Mouse (Mus musculus) hindbrain, postnatal 0 days (tissue): ENCODE measurements around the gene Rpf1. TPM values are rescaled to one million over a fixed set of nuclear protein-coding genes. Genes with fewer than 3 reads are reported as not detected.

Experiments
- ATAC-seq: fragments of 200-750 bp; cut with Nextera tagmentation; 2 replicates; pipeline ENCODE4 v1.8.0; 2017; ENCODE audit warnings: mild to moderate bottlenecking, moderate TSS enrichment, moderate library complexity
- DNase-seq: peaks from one replicate; pipeline ENCODE4 v3.0.0-alpha.2; 2015; ENCODE audit warnings: low spot score
- H3K27ac ChIP-seq: fragments of 300-500 bp; sonication (generic); 2 replicates; pipeline ENCODE4 v1.5.1; 2014; ENCODE audit warnings: mild to moderate bottlenecking
- H3K27me3 ChIP-seq: fragments of 300-500 bp; sonication (generic); 2 replicates; pipeline ENCODE4 v1.6.1; 2014; ENCODE audit warnings: low read length, mixed read lengths; ENCODE audit not compliant: insufficient read depth
- H3K36me3 ChIP-seq: fragments of 300-500 bp; sonication (generic); 2 replicates; pipeline ENCODE4 v1.6.1; 2014; ENCODE audit warnings: low read length, mixed read lengths; ENCODE audit not compliant: insufficient read depth
- H3K4me1 ChIP-seq: fragments of 300-500 bp; sonication (generic); 2 replicates; pipeline ENCODE4 v1.6.1; 2014; ENCODE audit warnings: antibody characterized with exemption, low read length, mixed read lengths; ENCODE audit not compliant: insufficient read depth
- H3K4me2 ChIP-seq: fragments of 300-500 bp; sonication (generic); 2 replicates; pipeline ENCODE4 v1.6.1; 2014; ENCODE audit warnings: low read depth, mild to moderate bottlenecking, low read length, moderate library complexity, mixed read lengths
- H3K4me3 ChIP-seq: fragments of 300-500 bp; sonication (generic); 2 replicates; pipeline ENCODE4 v1.5.1; 2014; ENCODE audit warnings: low read length
- H3K9ac ChIP-seq: fragments of 300-500 bp; sonication (generic); replicated peaks from 2 replicates; pipeline ENCODE4 v1.6.1; 2014; ENCODE audit warnings: mild to moderate bottlenecking, low read length, moderate library complexity, mixed read lengths
- H3K9me3 ChIP-seq: fragments of 300-500 bp; sonication (generic); 2 replicates; pipeline ENCODE4 v1.6.1; 2016; ENCODE audit warnings: low read length, mixed read lengths
- CTCF ChIP-seq: IDR thresholded peaks from 2 replicates; pipeline ENCODE4 v1.5.1; 2016; ENCODE audit warnings: antibody characterized with exemption, control low read depth, low read depth
- WGBS: fragments of 180-500 bp; shearing (Covaris S2); extraction: QIAGEN DNeasy Blood & Tissue Kit; methylation state at CpG from one replicate; pipeline ENCODE4 v1.1.7; 2014; 5-methylcytosine and 5-hydroxymethylcytosine counted together
- polyA plus RNA-seq: library from polyadenylated mRNA; unstranded; fragments of >200 nt; fragmentation: Nextera tagmentation; extraction: Ambion mirVana; gene quantifications from 2 replicates; pipeline ENCODE4 v1.2.1, GENCODE M21; 2015
- total RNA-seq: library from RNA; depleted of rRNA; stranded (reverse); fragments of >200 nt; gene quantifications from 2 replicates; pipeline ENCODE4 v1.2.3, GENCODE M21; 2014; rRNA removed

Gene Rpf1
- total and polyA plus RNA-seq, 2 experiments from 2014 or later: 21.0 to 25.9 TPM

DNA sequence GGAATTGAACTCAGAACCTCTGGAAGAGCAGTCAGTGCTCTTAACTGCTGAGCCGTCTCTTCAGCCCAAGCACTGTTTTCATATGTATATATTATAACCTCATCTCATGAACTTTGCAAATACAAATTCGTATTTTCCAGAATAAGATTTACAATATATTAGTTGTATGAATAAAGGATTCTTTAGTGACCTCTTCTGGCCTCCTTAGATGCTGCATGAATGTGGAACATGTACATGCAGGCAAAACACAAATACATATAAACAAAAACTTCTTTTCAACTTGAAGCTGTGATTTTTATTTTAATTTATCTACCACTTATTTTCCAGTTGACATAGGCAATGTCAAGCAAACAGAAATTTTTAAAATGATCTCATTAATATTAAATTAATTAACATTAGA is 39.2 kb downstream of the Rpf1 start:
- 78% methylated on average over 2 of the region's 2 CpGs for WGBS
- no peaks in the 10 kb centered on the region for H3K27me3 ChIP-seq

DNA sequence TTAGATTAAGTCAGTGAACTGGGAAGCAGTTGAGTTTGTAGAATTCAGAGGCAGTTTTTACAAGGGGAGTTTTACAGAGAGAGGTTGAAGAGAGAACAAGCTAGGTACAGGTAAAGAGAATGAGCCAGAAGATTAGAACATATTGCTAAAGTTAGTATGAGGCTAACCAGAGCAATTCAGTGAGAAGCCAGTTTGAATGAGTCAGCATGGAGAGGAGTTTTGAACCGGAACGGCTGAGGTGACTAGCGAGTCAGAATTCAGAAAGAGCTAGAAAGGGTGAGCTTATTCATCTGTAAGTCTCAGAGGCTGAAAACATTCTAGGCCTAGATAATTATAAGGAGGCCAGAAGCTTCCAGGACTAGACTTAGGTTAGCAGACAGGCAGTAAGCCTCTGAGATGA is 46.8 kb downstream of the Rpf1 start:
- 89% methylated on average over 3 of the region's 3 CpGs for WGBS
- no peak for ATAC-seq
- Histone ChIP-seq H3K9ac (no peak overlapping the region), H3K4me1 (no peaks in the 10 kb centered on the region), H3K27ac (no peak overlapping the region), H3K4me3 (no peak overlapping the region), H3K9me3 (no peaks in the 10 kb centered on the region), H3K36me3 (no peaks in the 10 kb centered on the region), H3K4me2 (no peak overlapping the region), H3K27me3 (no peaks in the 10 kb centered on the region)
- TF ChIP-seq CTCF: no peak
- DNase-seq: no peak

More for the DNA sequence above, 39.2 kb downstream of the Rpf1 start:
- ATAC-seq (no peak), DNase-seq (no peak)
- H3K36me3 ChIP-seq: no peaks in the 10 kb centered on the region
- no peaks in the 10 kb centered on the region for H3K9me3 ChIP-seq
- H3K4me3 ChIP-seq: no peak overlapping the region
- peak; percentile 7; the same call in 1 of the 2 replicates for TF ChIP-seq CTCF
- no peak overlapping the region for H3K27ac ChIP-seq
- no peak overlapping the region for H3K4me2 ChIP-seq
- H3K9ac ChIP-seq: no peak overlapping the region
- no peaks in the 10 kb centered on the region for H3K4me1 ChIP-seq

DNA sequence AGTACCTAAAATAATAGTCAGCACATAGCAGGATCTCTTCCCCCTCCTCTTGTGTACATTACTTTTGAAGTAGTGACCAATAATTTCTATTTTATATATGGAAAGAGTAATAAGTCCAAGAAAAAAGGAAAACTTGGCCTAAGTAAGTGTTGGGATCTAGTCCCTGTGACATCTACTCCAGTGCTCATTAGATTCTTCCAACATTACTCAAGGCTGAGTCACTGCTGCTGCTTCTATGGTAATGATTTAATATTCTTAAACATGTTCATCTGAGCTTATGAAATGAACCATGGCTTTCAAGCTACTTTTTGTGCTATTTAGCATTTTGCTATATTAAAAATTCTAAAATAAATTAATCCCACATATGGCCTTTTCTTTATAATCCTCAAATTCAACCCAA is 47.5 kb downstream of the Rpf1 start:
- Histone ChIP-seq H3K27ac (no peak overlapping the region), H3K9ac (no peak overlapping the region), H3K4me3 (no peak overlapping the region), H3K4me2 (no peak overlapping the region), H3K27me3 (no peaks in the 10 kb centered on the region), H3K36me3 (no peaks in the 10 kb centered on the region), H3K4me1 (no peaks in the 10 kb centered on the region), H3K9me3 (no peaks in the 10 kb centered on the region)
- TF ChIP-seq CTCF: no peak
- ATAC-seq: no peak
- no peak for DNase-seq

DNA sequence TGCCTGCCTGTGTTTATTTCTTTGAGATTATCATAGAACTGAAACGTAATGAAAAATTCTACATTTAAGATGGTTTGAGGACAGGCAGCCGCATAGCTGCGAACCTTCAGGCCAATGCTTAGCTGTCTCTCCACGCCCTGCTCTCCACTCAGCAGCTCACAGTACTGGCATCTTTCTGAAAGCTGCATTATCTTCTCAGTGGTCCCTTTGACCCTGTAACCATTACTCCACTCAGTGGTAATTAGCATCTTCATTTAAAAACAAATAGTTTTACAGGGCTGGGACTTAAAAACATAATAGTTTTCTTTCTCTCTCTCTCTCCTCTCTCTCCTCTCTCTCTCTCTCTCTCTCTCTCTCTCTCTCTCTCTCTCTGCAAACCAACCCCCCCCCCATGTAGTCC is 48.6 kb downstream of the Rpf1 start:
- 75% methylated on average over 4 of the region's 4 CpGs for WGBS
- H3K9ac ChIP-seq: no peak overlapping the region
- ATAC-seq: no peak
- H3K27ac ChIP-seq: no peak overlapping the region
- H3K9me3 ChIP-seq: no peaks in the 10 kb centered on the region
- DNase-seq: no peak
- no peaks in the 10 kb centered on the region for H3K27me3 ChIP-seq
- no peaks in the 10 kb centered on the region for H3K36me3 ChIP-seq
- H3K4me1 ChIP-seq: no peaks in the 10 kb centered on the region
- TF ChIP-seq CTCF: no peak
- H3K4me3 ChIP-seq: no peak overlapping the region
- H3K4me2 ChIP-seq: no peak overlapping the region

DNA sequence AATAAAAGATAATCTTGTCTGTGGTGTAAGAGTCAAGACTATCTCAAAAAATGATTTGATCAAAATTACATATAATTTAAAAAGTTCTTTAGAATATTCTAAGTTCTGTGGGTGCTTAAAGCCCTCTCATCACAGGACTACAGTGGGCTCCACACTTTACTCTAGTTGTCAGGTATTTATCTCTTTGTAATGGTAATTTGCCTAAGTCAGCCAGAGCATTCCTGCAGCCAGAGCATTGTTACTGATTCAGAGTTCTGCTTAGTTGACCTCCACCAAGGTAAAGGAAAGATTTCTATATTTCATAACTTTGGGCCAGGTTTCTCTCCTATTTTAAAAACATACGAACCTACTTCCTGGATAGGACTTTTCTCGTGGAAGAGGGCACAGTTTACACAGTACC is 52.0 kb downstream of the Rpf1 start:
- Histone ChIP-seq H3K4me2 (no peak overlapping the region), H3K27me3 (no peaks in the 10 kb centered on the region), H3K9ac (no peak overlapping the region), H3K4me1 (no peaks in the 10 kb centered on the region), H3K27ac (no peak overlapping the region), H3K36me3 (no peaks in the 10 kb centered on the region), H3K4me3 (no peak overlapping the region), H3K9me3 (no peaks in the 10 kb centered on the region)
- whole genome bisulfite sequencing: 83% methylated on average over 2 of the region's 2 CpGs
- ATAC-seq: no peak
- no peak for TF ChIP-seq CTCF
- DNase-seq: no peak

DNA sequence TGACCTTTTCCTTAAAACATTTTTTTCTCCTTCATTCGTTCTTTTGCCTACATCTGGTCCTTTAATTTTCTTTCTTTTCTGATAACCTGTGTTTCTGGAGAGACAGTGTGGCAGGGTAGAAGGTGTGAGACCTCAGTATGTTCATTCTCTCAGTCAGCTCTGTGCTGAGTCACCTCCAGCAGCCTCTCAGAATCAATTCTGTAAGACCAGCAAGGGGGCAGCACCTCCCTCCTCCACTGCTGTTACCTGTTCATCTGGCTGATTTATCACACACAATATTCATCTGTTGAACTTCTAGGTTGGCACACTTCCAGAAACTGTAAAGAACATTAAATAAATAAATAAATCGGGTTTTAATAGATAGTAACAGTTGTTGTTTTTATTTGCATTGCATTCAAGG is 58.3 kb downstream of the Rpf1 start:
- WGBS: 61% methylated on average over 2 of the region's 2 CpGs

More for the DNA sequence above, 58.3 kb downstream of the Rpf1 start:
- Histone ChIP-seq H3K4me2 (no peak overlapping the region), H3K4me3 (no peak overlapping the region), H3K36me3 (no peaks in the 10 kb centered on the region), H3K4me1 (no peaks in the 10 kb centered on the region), H3K9ac (no peak overlapping the region), H3K9me3 (no peaks in the 10 kb centered on the region), H3K27me3 (no peaks in the 10 kb centered on the region), H3K27ac (no peak overlapping the region)
- no peak for ATAC-seq
- TF ChIP-seq CTCF: peak; percentile 13; the same call in 1 of the 2 replicates
- no peak for DNase-seq

Other genes with a start within 250 kb of the Rpf1 start
- gene Ssx2ip, start 116.8 kb downstream of the Rpf1 start, total RNA-seq: 21.7 and 23.6 TPM in 2 replicates
- gene Ssx2ip, start 116.8 kb downstream of the Rpf1 start, polyA plus RNA-seq: 21.7 and 23.5 TPM in 2 replicates
- 6.6 and 11.4 TPM in 2 replicates for gene Ctbs, start 71.6 kb downstream of the Rpf1 start, total RNA-seq
- gene Ctbs, start 71.6 kb downstream of the Rpf1 start, polyA plus RNA-seq: 5.7 and 6.2 TPM in 2 replicates
- 1.4 and 5.6 TPM in 2 replicates for gene Spata1, start 21.7 kb downstream of the Rpf1 start, total RNA-seq
- 3.2 and 4.9 TPM in 2 replicates for gene Spata1, start 21.7 kb downstream of the Rpf1 start, polyA plus RNA-seq
- gene Gng5, start 21.6 kb downstream of the Rpf1 start, total RNA-seq: 100 and 119 TPM in 2 replicates
- 411 and 424 TPM in 2 replicates for gene Gng5, start 21.6 kb downstream of the Rpf1 start, polyA plus RNA-seq
- gene Uox, start 49.0 kb upstream of the Rpf1 start, total RNA-seq: 0.16 TPM in 1 of 2 replicates, not detected in the other
- 0.14 and 0.20 TPM in 2 replicates for gene Uox, start 49.0 kb upstream of the Rpf1 start, polyA plus RNA-seq
- gene Dnase2b, start 94.2 kb upstream of the Rpf1 start, total RNA-seq: not detected in 2 replicates
- not detected in 2 replicates for gene Dnase2b, start 94.2 kb upstream of the Rpf1 start, polyA plus RNA-seq
- gene 4930503B20Rik, start 129.9 kb upstream of the Rpf1 start, total RNA-seq: not detected in 2 replicates
- not detected in 2 replicates for gene 4930503B20Rik, start 129.9 kb upstream of the Rpf1 start, polyA plus RNA-seq
- 0.36 and 0.89 TPM in 2 replicates for gene Samd13, start 164.2 kb upstream of the Rpf1 start, total RNA-seq
- gene Samd13, start 164.2 kb upstream of the Rpf1 start, polyA plus RNA-seq: 0.45 and 0.46 TPM in 2 replicates